Mouse (Mus musculus): ENCODE measurements around the gene Tnpo1. TPM values are rescaled to one million over a fixed set of nuclear protein-coding genes. Genes with fewer than 3 reads are reported as not detected.

The Tnpo1 gene
- polyA plus RNA-seq, 2 experiments: 10.5 to 13.6 TPM

DNA sequence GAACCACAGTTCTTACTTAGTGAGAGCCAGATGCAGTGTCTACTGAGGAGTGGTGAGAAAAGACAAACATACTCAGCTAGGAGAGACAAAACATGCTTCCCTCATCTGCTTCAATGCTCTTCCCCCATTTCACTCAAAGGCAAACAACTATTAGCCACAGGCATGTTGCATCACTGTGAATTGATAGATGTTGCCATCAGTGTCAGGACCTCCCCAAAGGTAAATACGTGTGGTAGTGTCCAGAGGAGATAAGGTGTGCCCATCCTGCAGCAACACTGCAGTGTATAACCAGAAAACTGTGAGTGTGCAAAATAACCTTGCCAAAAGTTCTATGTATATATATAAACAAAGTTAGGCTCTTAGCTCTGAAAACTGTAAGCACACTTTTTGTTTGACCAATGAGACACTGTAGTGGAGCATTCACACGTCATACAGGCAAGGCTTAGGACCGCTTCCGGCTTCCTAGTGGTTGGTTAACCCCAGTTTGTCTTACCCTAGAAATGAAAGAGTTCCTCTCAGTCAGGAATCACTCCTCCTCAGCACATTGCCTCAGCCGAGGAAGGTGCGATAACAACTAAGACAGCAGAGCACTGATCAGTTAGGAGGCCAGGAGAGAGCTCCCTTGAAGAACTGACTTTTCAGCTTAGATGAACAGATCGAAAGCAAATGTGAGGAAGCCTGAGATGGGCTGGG lies 29.6 kb downstream of the Tnpo1 start:
- 39% methylated on average over 7 of the region's 7 CpGs for WGBS (ENCODE audit: insufficient replicate concordance)
- DNase-seq (ENCODE audit: low read depth in 3 of 3, low spot score in 3 of 3): peak; percentile 32 to 40 (median 35)
- peak; percentile 21; the same call in 1 of the 2 replicates for TF ChIP-seq EP300 (IDR thresholded peaks at IDR 0.05; ENCODE audit: low read depth)
- no peak for TF ChIP-seq CTCF (IDR thresholded peaks at IDR 0.05; ENCODE audit: low read depth)
- Histone ChIP-seq H3K36me3 (replicated peaks; ENCODE audit: control insufficient read depth, insufficient read depth, low read depth) (no peaks in the 10 kb centered on the region), H3K27me3 (ENCODE audit: control insufficient read depth, insufficient read depth, low read length) (no peaks in the 10 kb centered on the region), H3K27ac (peak overlapping the region; percentile 58), H3K4me3 (ENCODE audit: insufficient read depth in 1 of 2, low read depth in 2 of 2, low read length in 2 of 2) (0 out of 4 replicates have a peak overlapping the region, but pooled peaks of 1 of the 2 experiments have one; percentile 2), H3K9ac (replicated peaks) (peak overlapping the region; percentile 27; the same call in 1 of the 2 replicates), H3K4me2 (ENCODE audit: low read depth) (peak overlapping the region; percentile 42), H3K9me3 (ENCODE audit: control insufficient read depth, low read length) (no peaks in the 10 kb centered on the region), H3K4me1 (replicated peaks; ENCODE audit: control insufficient read depth in 2 of 2, insufficient read depth in 2 of 2, low read length in 1 of 2) (peaks cover 22 to 30% of the 10 kb centered on the region in 2 experiments)
- peak; percentile 80 for ATAC-seq (ENCODE audit: insufficient read depth)

DNA sequence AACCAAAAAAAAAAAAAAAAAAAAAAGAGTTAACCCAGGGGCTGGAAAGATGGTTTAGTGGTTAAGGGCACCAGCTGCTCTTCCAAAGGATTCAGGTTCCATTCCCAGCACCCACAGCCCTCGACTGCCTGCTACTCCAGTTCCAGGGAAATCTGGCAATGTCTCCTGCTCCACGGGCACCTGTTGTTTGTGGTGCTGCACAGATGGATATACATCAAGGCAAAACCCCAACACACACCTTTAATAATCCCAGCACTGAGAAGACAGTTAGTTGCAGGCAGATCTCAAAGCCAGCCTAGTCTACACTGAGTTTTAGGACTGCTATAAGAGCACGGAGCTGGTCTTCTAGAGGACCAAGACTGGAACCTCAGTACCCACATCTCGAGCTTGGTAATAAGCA lies 30.2 kb downstream of the Tnpo1 start:
- Histone ChIP-seq H3K4me2 (ENCODE audit: low read depth) (no peak overlapping the region; the same call in 1 of the 2 replicates), H3K36me3 (replicated peaks; ENCODE audit: control insufficient read depth, insufficient read depth, low read depth) (no peaks in the 10 kb centered on the region), H3K9me3 (ENCODE audit: control insufficient read depth, low read length) (no peaks in the 10 kb centered on the region), H3K27ac (peak overlapping the region; percentile 58), H3K9ac (replicated peaks) (no peak overlapping the region), H3K4me1 (replicated peaks; ENCODE audit: control insufficient read depth in 2 of 2, insufficient read depth in 2 of 2, low read length in 1 of 2) (peaks cover 26 to 30% of the 10 kb centered on the region in 2 experiments), H3K27me3 (ENCODE audit: control insufficient read depth, insufficient read depth, low read length) (no peaks in the 10 kb centered on the region), H3K4me3 (ENCODE audit: insufficient read depth in 1 of 2, low read depth in 2 of 2, low read length in 2 of 2) (no peak overlapping the region)
- TF ChIP-seq CTCF (IDR thresholded peaks at IDR 0.05; ENCODE audit: low read depth) (no peak), EP300 (IDR thresholded peaks at IDR 0.05; ENCODE audit: low read depth) (no peak)
- ATAC-seq (ENCODE audit: insufficient read depth): no peak
- DNase-seq (ENCODE audit: low read depth in 3 of 3, low spot score in 3 of 3): no peak
- WGBS (ENCODE audit: insufficient replicate concordance): 65% methylated on average over 4 of the region's 4 CpGs

DNA sequence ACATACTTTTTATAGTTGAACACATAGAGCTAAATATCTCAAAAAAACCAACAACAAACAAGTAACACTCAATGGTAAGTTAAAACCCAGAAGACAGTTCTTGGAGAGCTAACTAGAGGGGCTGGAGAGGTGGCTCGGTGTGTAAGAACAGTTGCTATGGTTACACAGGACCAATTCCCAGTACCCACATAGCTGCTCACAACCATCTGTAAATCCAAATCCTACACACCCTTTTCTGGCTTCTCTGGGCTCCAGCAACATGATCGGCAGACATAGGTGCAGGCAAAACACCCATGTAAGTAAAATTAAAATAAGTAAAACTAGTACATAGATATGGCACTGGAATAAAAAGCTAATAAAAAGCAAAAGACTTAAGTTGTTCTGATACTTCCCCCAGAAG lies 31.3 kb downstream of the Tnpo1 start:
- TF ChIP-seq CTCF (IDR thresholded peaks at IDR 0.05; ENCODE audit: low read depth): no peak
- TF ChIP-seq EP300 (IDR thresholded peaks at IDR 0.05; ENCODE audit: low read depth): no peak
- no peaks in the 10 kb centered on the region for H3K9me3 ChIP-seq (ENCODE audit: control insufficient read depth, low read length)
- no peak overlapping the region for H3K27ac ChIP-seq
- DNase-seq (ENCODE audit: low read depth in 3 of 3, low spot score in 3 of 3) (no peak), ATAC-seq (ENCODE audit: insufficient read depth) (no peak)
- whole genome bisulfite sequencing (ENCODE audit: insufficient replicate concordance): 76% methylated on average over 2 of the region's 2 CpGs
- no peak overlapping the region for H3K4me2 ChIP-seq (ENCODE audit: low read depth)
- H3K27me3 ChIP-seq (ENCODE audit: control insufficient read depth, insufficient read depth, low read length): no peaks in the 10 kb centered on the region
- no peaks in the 10 kb centered on the region for H3K36me3 ChIP-seq (replicated peaks; ENCODE audit: control insufficient read depth, insufficient read depth, low read depth)
- no peak overlapping the region for H3K4me3 ChIP-seq (ENCODE audit: insufficient read depth in 1 of 2, low read depth in 2 of 2, low read length in 2 of 2)
- H3K4me1 ChIP-seq (replicated peaks; ENCODE audit: control insufficient read depth in 2 of 2, insufficient read depth in 2 of 2, low read length in 1 of 2): peaks cover 26 to 30% of the 10 kb centered on the region in 2 experiments
- no peak overlapping the region for H3K9ac ChIP-seq (replicated peaks)

- no peak for TF ChIP-seq CTCF (IDR thresholded peaks at IDR 0.05; ENCODE audit: low read depth)
- no peak for TF ChIP-seq EP300 (IDR thresholded peaks at IDR 0.05; ENCODE audit: low read depth)
- WGBS (ENCODE audit: insufficient replicate concordance): 35% methylated on average over 8 of the region's 8 CpGs
- peak overlapping the region; percentile 93 for H3K9ac ChIP-seq (replicated peaks)
- ATAC-seq (ENCODE audit: insufficient read depth) (no peak), DNase-seq (ENCODE audit: low read depth in 3 of 3, low spot score in 3 of 3) (no peak)
- H3K4me1 ChIP-seq (replicated peaks; ENCODE audit: control insufficient read depth in 2 of 2, insufficient read depth in 2 of 2, low read length in 1 of 2): peaks cover 21 to 22% of the 10 kb centered on the region in 2 experiments
- H3K4me2 ChIP-seq (ENCODE audit: low read depth): peak overlapping the region; percentile 92
- no peaks in the 10 kb centered on the region for H3K9me3 ChIP-seq (ENCODE audit: control insufficient read depth, low read length)
- H3K36me3 ChIP-seq (replicated peaks; ENCODE audit: control insufficient read depth, insufficient read depth, low read depth): peaks cover 15% of the 10 kb centered on the region
- H3K27ac ChIP-seq: no peak overlapping the region
- peak overlapping the region in 1 of 2 experiments; percentile 90; a peak in 2 of 4 replicates for H3K4me3 ChIP-seq (ENCODE audit: insufficient read depth in 1 of 2, low read depth in 2 of 2, low read length in 2 of 2)
- no peaks in the 10 kb centered on the region for H3K27me3 ChIP-seq (ENCODE audit: control insufficient read depth, insufficient read depth, low read length)
These were observed 34.7 kb downstream of the Tnpo1 start for GRCm38 (mm10) chr13:98891443-98891842.

GRCm38 (mm10) chr13:98890871-98891219 lies 35.3 kb downstream of the Tnpo1 start:
- Histone ChIP-seq H3K4me1 (replicated peaks; ENCODE audit: control insufficient read depth in 2 of 2, insufficient read depth in 2 of 2, low read length in 1 of 2) (peaks cover 16 to 17% of the 10 kb centered on the region in 2 experiments), H3K27ac (peak overlapping the region; percentile 76), H3K4me3 (ENCODE audit: insufficient read depth in 1 of 2, low read depth in 2 of 2, low read length in 2 of 2) (peak overlapping the region; percentile 90 to 93), H3K9me3 (ENCODE audit: control insufficient read depth, low read length) (no peaks in the 10 kb centered on the region), H3K27me3 (ENCODE audit: control insufficient read depth, insufficient read depth, low read length) (no peaks in the 10 kb centered on the region), H3K36me3 (replicated peaks; ENCODE audit: control insufficient read depth, insufficient read depth, low read depth) (peaks cover 17% of the 10 kb centered on the region), H3K4me2 (ENCODE audit: low read depth) (peak overlapping the region; percentile 92), H3K9ac (replicated peaks) (peak overlapping the region; percentile 93)
- under 1% methylated on average over 32 of the region's 32 CpGs for WGBS (ENCODE audit: insufficient replicate concordance)
- ATAC-seq (ENCODE audit: insufficient read depth) (peak; percentile 83), DNase-seq (ENCODE audit: low read depth in 3 of 3, low spot score in 3 of 3) (peak; percentile 66 to 71 (median 70))
- TF ChIP-seq EP300 (IDR thresholded peaks at IDR 0.05; ENCODE audit: low read depth): no peak
- TF ChIP-seq CTCF (IDR thresholded peaks at IDR 0.05; ENCODE audit: low read depth): peak; percentile 63
